Mouse (Mus musculus) brain, adult 2 months (tissue): ENCODE results near the gene Clasp1.
A peak's percentile ranks its signal among the peaks of the same experiment; 100 is the strongest.
"Not testable (repeated sequence)": the region's sequence is repeated elsewhere in the genome, so short reads cannot be mapped to it uniquely, and the experiment has no call there.

Experiments
- DNase-seq: peaks from one replicate; pipeline ENCODE4 v3.0.0; 2011; ENCODE audit warnings: low read depth, low spot score

The Clasp1 gene

GRCm38 (mm10) chr1:118580174-118580702 lies 191.4 kb downstream of the Clasp1 start:
- no peak for DNase-seq

DNA sequence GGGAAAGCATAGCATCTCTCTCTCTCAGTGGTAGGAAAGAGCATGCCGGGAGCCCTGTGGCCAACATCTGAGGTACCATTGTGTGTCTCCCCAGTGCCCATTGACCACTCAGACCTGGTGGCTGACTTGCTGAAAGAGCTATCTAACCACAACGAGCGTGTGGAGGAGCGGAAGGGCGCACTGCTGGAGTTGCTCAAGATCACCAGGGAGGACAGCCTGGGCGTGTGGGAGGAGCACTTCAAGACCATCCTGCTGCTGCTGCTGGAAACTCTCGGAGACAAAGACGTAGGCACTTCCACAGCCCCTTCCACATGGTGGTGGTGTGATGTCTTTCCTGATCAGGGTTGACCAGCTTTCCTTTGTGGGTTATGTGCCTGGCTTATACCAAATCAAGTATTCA lies 192.3 kb downstream of the Clasp1 start:
- DNase-seq, result no peak

GRCm38 (mm10) chr1:118589721-118590120 lies 200.9 kb downstream of the Clasp1 start:
- DNase-seq, result peak; percentile 20

- no peak for DNase-seq
Observed at GRCm38 (mm10) chr1:118592933-118593332, 204.1 kb downstream of the Clasp1 start.

DNA sequence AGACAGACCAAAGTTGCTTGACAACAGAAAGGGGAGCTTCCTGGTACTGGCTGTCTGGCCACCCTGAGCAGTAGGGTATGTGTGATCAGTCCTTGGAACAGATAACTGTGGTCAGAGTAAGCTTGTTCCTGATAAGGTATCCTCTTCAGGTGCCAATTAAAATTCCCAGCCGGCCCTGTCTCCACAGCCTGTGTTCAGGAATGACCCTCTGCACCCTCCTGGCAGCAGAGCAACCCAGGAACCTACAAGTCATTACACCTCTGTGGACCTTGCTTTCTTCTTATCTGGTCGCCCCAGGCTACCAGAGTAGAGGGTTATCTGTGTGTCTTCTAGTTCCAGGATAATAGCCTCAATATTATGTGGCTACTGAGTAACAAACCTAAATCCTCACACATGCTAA lies 206.5 kb downstream of the Clasp1 start:
- no peak for DNase-seq

DNA sequence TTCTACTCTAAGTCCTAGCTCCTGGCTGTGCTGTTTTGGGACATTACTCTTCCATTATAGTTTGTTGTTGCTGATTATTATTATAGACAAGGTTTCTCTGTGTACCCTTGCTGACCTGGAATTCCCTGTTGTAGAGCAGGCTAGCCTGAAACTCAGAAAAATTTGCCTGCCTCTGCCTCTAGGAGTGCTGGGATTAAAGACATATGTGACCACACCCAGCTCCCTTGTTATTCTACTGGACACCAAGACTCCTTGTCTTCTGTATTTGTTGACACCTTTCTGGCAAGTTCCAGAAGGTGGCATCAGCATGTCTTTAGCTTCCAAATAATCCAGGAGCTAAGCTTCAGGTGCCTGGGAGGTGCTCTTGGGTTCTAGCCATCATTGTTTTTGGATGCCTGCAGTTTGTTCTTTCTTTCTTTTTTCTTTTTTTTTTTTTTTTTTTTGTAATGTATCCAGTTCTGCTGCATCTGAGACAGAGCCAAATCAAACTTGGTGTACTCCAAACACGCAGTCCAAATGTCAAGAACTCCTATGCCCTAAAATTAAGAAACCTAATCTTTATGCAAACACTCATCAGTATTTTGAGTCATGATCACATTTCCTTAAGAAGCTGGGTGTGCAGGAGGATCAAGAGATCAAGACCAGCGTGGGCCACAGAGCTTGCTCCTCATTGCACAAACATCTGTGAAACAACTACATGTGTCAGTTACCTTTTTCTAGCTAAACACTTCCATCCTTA lies 208.8 kb downstream of the Clasp1 start:
- DNase-seq, result peak; percentile 24

GRCm38 (mm10) chr1:118598339-118598738 lies 209.5 kb downstream of the Clasp1 start:
- peak; percentile 87 for DNase-seq

GRCm38 (mm10) chr1:118613631-118614183 lies 224.8 kb downstream of the Clasp1 start:
- DNase-seq, result no peak

- DNase-seq, result not testable (repeated sequence)
Observed at GRCm38 (mm10) chr1:118621055-118621454, 232.2 kb downstream of the Clasp1 start.

DNA sequence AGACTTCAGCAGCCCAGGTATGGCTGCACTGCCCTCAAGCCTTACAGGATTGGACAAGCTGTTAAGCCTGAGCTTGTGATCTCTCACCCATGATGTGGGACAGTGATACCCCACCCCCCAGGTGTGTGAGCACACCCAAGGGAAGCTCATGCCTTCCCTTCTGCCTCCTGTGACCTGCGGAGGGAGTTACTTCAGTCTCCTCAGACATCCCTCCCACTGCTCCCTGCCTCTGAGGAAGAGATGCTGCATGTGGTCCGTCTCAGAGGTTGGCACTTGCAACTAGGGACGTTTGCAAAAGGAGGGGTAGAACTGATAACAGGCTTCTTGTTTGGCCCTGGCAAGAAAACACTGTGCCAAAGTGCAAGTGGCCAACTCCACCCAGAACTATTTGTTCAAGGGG lies 234.0 kb downstream of the Clasp1 start:
- no peak for DNase-seq

DNA sequence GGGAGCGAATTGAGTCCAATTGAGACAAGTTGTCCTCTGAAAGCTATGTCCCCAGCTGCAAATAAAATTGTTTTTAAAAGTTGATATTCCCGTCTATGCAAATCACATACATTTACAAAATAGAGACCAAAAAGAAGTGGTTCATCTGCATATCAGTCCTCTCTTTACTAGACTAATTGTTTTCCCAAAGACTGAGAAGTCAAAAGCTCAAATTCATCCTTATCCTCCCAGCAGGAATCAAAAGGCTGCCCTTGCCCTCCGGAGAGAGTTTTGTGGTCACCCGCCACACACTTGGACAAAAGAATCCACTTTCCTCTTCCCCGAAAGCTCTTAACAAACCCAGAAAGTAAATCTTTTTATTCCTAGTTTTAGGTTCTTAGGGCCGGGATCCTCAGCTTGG lies 236.6 kb downstream of the Clasp1 start:
- no peak for DNase-seq

GRCm38 (mm10) chr1:118625921-118626320 lies 237.1 kb downstream of the Clasp1 start:
- no peak for DNase-seq

DNA sequence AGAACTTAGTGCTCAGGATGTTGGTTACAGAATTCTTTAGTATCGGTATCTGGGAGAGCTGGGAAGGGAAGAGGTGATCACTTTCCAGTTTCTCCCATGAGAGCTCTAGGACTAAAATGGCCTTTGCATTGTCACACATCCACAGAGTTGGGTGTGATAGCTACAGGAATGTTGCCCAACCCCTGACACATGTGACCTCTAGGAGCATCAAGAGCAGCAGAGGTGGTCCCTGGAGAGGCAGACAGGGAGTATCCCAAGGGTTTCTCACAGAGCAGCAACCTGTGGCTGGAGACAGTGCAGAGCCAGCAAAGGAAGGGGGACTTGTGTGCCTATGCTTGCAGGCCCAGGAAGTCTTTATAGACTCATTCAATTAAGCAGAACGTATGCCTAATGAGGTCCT lies 237.6 kb downstream of the Clasp1 start:
- DNase-seq, result no peak

DNA sequence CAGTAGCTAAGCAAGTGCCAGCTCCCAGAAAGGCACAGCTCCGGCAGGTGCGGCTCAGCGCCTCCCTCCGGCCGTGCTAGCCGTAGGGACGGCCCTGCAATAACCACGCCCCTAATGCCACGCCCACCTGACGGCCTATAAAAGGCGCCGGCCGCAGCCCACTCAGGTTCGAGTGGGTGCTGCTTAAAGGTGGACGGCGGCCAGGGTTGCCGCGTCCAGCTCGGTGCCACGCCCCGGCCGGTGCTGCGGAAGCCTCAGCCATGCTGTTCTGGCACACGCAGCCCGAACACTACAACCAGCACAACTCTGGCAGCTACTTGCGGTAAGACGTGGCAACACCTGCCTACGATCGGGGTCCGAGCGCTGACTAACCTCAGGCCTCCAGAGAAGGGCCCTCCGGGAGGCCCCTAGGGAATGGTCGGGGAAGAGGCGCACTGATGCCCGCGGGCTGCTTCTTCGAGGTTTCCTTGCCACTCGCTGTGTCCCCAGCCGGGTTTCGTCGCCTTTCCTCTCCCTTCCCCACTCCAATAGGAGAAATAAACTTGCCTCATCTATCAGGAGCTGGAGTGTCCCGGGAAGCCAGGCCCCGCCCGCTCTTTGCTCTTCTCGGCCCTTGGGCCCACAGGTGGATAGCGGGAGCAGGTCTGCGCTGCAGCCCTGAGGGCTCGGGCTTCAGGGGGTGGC lies 239.1 kb downstream of the Clasp1 start, which contains the start of gene Tfcp2l1:
Gene Tfcp2l1, plus strand, starts transcription at position 165 of the 684 bp plus-strand sequence.
- peak; percentile 50 for DNase-seq

DNA sequence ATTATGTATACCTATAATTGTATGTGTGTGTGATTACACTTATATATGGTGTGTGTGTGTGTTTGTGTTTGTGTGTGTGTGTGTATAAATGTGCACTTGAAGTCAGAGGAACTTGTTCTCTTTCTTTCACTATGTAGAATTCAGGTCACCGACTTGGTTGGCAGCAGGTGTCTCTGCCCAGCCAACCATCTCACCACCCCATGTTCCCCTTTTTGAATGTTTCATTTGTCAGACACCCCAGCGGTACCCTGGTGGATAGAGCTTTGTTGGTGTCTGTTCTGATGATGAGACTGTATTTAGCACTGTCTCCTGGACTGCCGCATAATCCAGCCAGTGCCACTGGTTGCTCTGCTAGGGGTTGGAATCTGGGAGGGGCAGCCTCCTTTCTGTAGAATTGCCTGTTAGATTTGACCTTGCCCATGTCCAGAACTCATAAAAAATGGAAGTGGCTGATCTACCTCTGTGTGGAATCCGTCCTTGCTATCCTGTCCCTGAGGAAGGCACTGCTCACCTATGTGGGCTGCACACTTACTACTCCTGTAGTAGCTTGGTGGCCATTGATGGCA lies 244.6 kb downstream of the Clasp1 start:
- no peak for DNase-seq

- no peak for DNase-seq
Observed at GRCm38 (mm10) chr1:118642296-118642999, 253.6 kb downstream of the Clasp1 start.

- no peak for DNase-seq
Observed at GRCm38 (mm10) chr1:118643138-118643979, 254.5 kb downstream of the Clasp1 start.

DNA sequence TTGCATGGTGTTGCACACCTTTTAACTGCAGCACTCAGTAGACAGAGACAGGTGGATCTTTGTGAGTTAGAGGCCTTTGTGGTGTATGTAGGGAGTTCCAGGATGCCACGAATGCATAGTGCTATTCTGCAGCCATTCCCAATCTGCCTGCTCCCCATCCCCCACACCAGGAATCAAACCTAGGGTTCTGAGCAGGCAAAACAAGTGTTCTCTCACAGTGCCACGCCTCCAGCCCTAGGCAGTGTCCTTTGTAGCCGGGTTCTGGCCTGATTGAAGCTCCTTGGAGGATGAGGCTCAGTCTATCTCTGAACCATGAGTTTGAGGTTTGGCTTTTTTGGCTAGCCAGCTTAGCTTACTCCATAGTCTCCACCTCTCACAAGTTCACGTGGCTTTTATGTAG lies 256.8 kb downstream of the Clasp1 start:
- DNase-seq, result no peak

GRCm38 (mm10) chr1:118648015-118648414 lies 259.2 kb downstream of the Clasp1 start:
- DNase-seq, result no peak

DNA sequence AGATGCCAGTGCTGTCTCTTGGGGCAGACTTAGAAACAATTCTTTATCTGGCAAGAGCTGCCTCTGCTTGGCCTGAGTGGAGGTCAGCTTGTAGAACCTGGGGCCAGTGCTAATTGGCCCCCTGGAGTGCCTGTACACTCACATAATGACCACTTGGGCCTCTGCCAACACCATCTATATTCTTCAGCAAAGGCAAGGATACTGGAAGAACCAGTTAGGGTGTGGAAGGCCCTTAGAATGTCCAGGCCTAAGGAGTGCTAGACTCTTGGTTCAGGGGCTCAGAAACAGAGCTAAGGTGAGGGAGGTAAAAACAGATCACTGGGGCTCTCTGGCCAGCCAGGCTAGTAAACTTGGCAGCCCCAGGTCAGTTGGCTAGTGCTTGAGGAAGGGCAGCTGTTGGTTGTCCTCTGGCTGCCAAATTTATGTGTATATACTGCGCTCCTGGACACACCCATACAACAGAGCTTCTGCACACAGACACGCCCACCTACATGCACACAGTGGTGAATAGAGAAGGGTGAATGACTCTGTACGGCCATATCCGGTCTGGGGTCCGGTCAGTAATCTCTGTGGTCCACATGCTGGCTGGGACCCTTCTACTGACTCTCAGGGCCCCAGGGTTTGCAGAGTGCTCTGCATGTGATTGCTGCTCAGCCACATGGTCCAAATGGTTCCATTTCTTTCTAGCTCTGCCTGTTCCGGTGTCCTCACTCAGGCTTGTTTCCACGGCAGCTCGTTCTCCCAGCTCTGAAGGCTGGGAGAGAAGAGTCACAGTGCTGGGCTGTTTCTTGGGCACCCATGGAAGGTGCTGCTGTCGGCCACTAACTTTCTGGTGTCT lies 261.3 kb downstream of the Clasp1 start:
- no peak for DNase-seq
